31 mouse cellular contexts compared by ENCODE assay signal in the genomic region with DNA sequence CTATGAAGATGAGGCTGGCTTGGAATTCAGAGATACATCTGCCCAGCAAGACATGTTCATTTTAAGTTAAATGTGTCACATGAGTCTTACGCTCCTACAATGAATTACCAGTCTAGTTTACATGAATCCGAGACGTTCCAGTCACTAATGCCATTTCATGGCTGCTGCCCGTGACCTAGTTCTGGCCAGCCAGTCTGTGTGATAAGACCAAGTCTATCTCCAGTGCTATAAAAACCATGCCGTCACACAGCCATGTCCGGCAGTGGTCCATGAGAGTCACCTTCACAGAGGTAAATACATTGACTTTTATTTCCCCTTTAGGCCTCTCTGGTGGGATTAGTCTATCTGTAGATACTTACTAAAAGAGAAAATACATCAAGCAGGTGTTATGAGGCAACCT. TPM values are rescaled to one million over a fixed set of nuclear protein-coding genes. Genes with fewer than 3 reads are reported as not detected.
A peak's percentile ranks its signal among the peaks of the same experiment; 100 is the strongest.
DNase-seq lines count a peak whose midpoint lies in the region; ATAC-seq lines count a peak whose summit lies in the region.
"Had no signal": no experiment of that assay in that cellular context is flagged by ENCODE, and none has a peak within 500 bp of the region (broad histone marks: within the 10 kb centered on the region; RNA-seq: fewer than 3 reads in every experiment).

No protein-coding gene starts in this region.

- intact Hi-C loops in heart, postnatal 25 days (cut with DNase I) = no loop called here
- intact Hi-C loops in heart, postnatal 36 days (cut with DNase I) = loop anchor here (2.0 kb wide), 1 partner anchor 17 kb away; no protein-coding TSS in a partner anchor

- DNase-seq in heart, adult 11 months = peak; percentile 95
- DNase-seq in heart, postnatal 25 days (ENCODE audit: low spot score) = no peak
- no peak for DNase-seq in heart, postnatal 36 days
- DNase-seq in heart, postnatal 4 days = peak; percentile 50
- DNase-seq in right cerebral cortex, postnatal 4 days = no peak
- DNase-seq: adrenal gland, postnatal 25 days; cerebellum, adult 11-12 months; cerebellum, postnatal 14 days; gastrocnemius, postnatal 14 days; kidney, adult 11 months; layer of hippocampus, postnatal 36 days; liver, embryonic 13.5 days; lung, adult 18-20 months; lung, postnatal 4 days; right cerebral cortex, adult 18-20 months; thymus, adult 2 months; thymus, postnatal 36 days had no signal

- H3K27ac ChIP-seq in heart, embryonic 14.5 days (replicated peaks in 1 of 2; ENCODE audit: control insufficient read depth in 1 of 2, insufficient read depth in 1 of 2, low read depth in 2 of 2, low read length in 2 of 2) = peak overlapping the region; percentile 4 to 39; a peak in 3 of 4 replicates
- peak overlapping the region; percentile 39; the same call in 1 of the 2 replicates for H3K27ac ChIP-seq in heart, embryonic 15.5 days
- H3K27ac ChIP-seq: embryonic facial prominence, embryonic 10.5 days; embryonic facial prominence, embryonic 15.5 days; forebrain, embryonic 13.5 days; hindbrain, embryonic 13.5 days; kidney, embryonic 15.5 days; limb, embryonic 10.5 days; limb, embryonic 15.5 days; liver, embryonic 13.5 days; midbrain, embryonic 12.5 days; neural tube, embryonic 12.5 days had no signal

- no peaks in the 10 kb centered on the region for H3K27me3 ChIP-seq in heart, embryonic 14.5 days (ENCODE audit: control insufficient read depth, insufficient read depth, low read length)
- no peaks in the 10 kb centered on the region for H3K27me3 ChIP-seq in heart, embryonic 15.5 days
- H3K27me3 ChIP-seq: embryonic facial prominence, embryonic 15.5 days; forebrain, embryonic 13.5 days; hindbrain, embryonic 13.5 days; kidney, embryonic 15.5 days; limb, embryonic 15.5 days; liver, embryonic 13.5 days; megakaryocyte, embryonic 14.5 days; midbrain, embryonic 12.5 days; neural tube, embryonic 12.5 days had no signal

- ATAC-seq in heart, embryonic 14.5 days (ENCODE audit: insufficient number of reproducible peaks, insufficient read depth, low FRiP score, low read depth) = no peak
- ATAC-seq in heart, embryonic 15.5 days (replicated peaks; ENCODE audit: insufficient number of reproducible peaks, insufficient read depth, low FRiP score, low read depth) = no peak
- ATAC-seq: forebrain, embryonic 13.5 days; lung, postnatal 0 days had no signal

- H3K4me2 ChIP-seq in heart, embryonic 14.5 days (ENCODE audit: low read length) = no peak overlapping the region
- no peak overlapping the region for H3K4me2 ChIP-seq in heart, embryonic 15.5 days
- H3K4me2 ChIP-seq: embryonic facial prominence, embryonic 15.5 days; forebrain, embryonic 13.5 days; hindbrain, embryonic 13.5 days; kidney, embryonic 15.5 days; limb, embryonic 15.5 days; liver, embryonic 13.5 days; midbrain, embryonic 12.5 days; neural tube, embryonic 12.5 days had no signal

- peaks cover 15 to 22% of the 10 kb centered on the region in 2 experiments for H3K4me1 ChIP-seq in heart, embryonic 14.5 days (ENCODE audit: control insufficient read depth in 2 of 2, insufficient read depth in 2 of 2, low read length in 2 of 2)
- H3K4me1 ChIP-seq in heart, embryonic 15.5 days (replicated peaks) = peaks cover 28% of the 10 kb centered on the region

- H3K4me3 ChIP-seq in heart, embryonic 14.5 days (ENCODE audit: control insufficient read depth in 1 of 2, insufficient read depth in 1 of 2, low read depth in 1 of 2, low read length in 2 of 2) = no peak overlapping the region
- no peak overlapping the region for H3K4me3 ChIP-seq in heart, embryonic 15.5 days
- H3K4me3 ChIP-seq: embryonic facial prominence, embryonic 10.5 days; embryonic facial prominence, embryonic 15.5 days; forebrain, embryonic 13.5 days; hindbrain, embryonic 13.5 days; kidney, embryonic 15.5 days; limb, embryonic 10.5 days; limb, embryonic 15.5 days; liver, embryonic 13.5 days; megakaryocyte, embryonic 14.5 days; midbrain, embryonic 12.5 days; myocyte; neural tube, embryonic 12.5 days had no signal

- 56% methylated on average over 6 of the region's 6 CpGs for WGBS in heart, embryonic 14.5 days
- 55% methylated on average over 6 of the region's 6 CpGs for WGBS in heart, embryonic 15.5 days

- peaks cover 38% of the 10 kb centered on the region for H3K36me3 ChIP-seq in heart, embryonic 14.5 days (ENCODE audit: control insufficient read depth, insufficient read depth, low read length)
- peaks cover 15% of the 10 kb centered on the region for H3K36me3 ChIP-seq in heart, embryonic 15.5 days

- no peak overlapping the region for H3K9ac ChIP-seq in heart, embryonic 14.5 days (ENCODE audit: low read length)
- no peak overlapping the region for H3K9ac ChIP-seq in heart, embryonic 15.5 days
- H3K9ac ChIP-seq: embryonic facial prominence, embryonic 15.5 days; forebrain, embryonic 13.5 days; hindbrain, embryonic 13.5 days; kidney, embryonic 15.5 days; limb, embryonic 15.5 days; liver, embryonic 13.5 days; midbrain, embryonic 12.5 days; neural tube, embryonic 12.5 days had no signal

- H3K9me3 ChIP-seq in heart, embryonic 14.5 days (ENCODE audit: control insufficient read depth, low read length) = no peaks in the 10 kb centered on the region
- H3K9me3 ChIP-seq in heart, embryonic 15.5 days (replicated peaks) = no peaks in the 10 kb centered on the region
- H3K9me3 ChIP-seq: embryonic facial prominence, embryonic 10.5 days; embryonic facial prominence, embryonic 15.5 days; forebrain, embryonic 13.5 days; hindbrain, embryonic 13.5 days; kidney, embryonic 15.5 days; limb, embryonic 10.5 days; limb, embryonic 15.5 days; liver, embryonic 13.5 days; megakaryocyte, embryonic 14.5 days; midbrain, embryonic 12.5 days; neural tube, embryonic 12.5 days had no signal

RNA-seq across cellular contexts. Expression of gene Ascc1, which starts 6.7 kb away (rescaled TPM):
- 10 to 100 TPM; 20.5 to 23.1 TPM for total RNA-seq in heart, postnatal 25 days (2021)
- 42.7 and 43.3 TPM in 2 replicates for polyA plus RNA-seq in heart, embryonic 14.5 days (2014; fragmentation: Nextera tagmentation; extraction: Ambion mirVana)
- total RNA-seq in heart, postnatal 36 days (2021) = 10 to 100 TPM; 23.0 to 24.0 TPM
- polyA plus RNA-seq in heart, embryonic 15.5 days (2015; fragmentation: Nextera tagmentation; extraction: Ambion mirVana) = 36.1 and 40.6 TPM in 2 replicates
- total RNA-seq in heart, postnatal 4 days (2021) = 10 to 100 TPM; 20.2 to 22.0 TPM

RNA-seq across cellular contexts. Expression of gene Anapc16, which starts 7.0 kb away (rescaled TPM):
- total RNA-seq in heart, postnatal 25 days (2021) = 10 to 100 TPM; 62.1 to 67.4 TPM
- polyA plus RNA-seq in heart, embryonic 14.5 days (2014; fragmentation: Nextera tagmentation; extraction: Ambion mirVana) = 99.7 and 103 TPM in 2 replicates
- 10 to 100 TPM; 68.1 to 73.7 TPM for total RNA-seq in heart, postnatal 36 days (2021)
- 85.4 and 92.2 TPM in 2 replicates for polyA plus RNA-seq in heart, embryonic 15.5 days (2015; fragmentation: Nextera tagmentation; extraction: Ambion mirVana)
- total RNA-seq in heart, postnatal 4 days (2021) = 10 to 100 TPM; 70.5 to 73.5 TPM

RNA-seq across cellular contexts. Expression of gene Ddit4, which starts 44.3 kb away (rescaled TPM):
- total RNA-seq in heart, postnatal 25 days (2021) = 10 to 100 TPM; 41.8 to 77.1 TPM
- 0.70 and 2.4 TPM in 2 replicates for polyA plus RNA-seq in heart, embryonic 14.5 days (2014; fragmentation: Nextera tagmentation; extraction: Ambion mirVana)
- total RNA-seq in heart, postnatal 36 days (2021) = 10 to 100 TPM; 37.1 to 64.2 TPM
- polyA plus RNA-seq in heart, embryonic 15.5 days (2015; fragmentation: Nextera tagmentation; extraction: Ambion mirVana) = 22.7 and 33.4 TPM in 2 replicates
- 10 to 100 TPM; 31.4 to 36.9 TPM for total RNA-seq in heart, postnatal 4 days (2021)

Comparison
In these comparisons a context has a peak if more than half of its experiments do, and no peak if none do; other contexts are left out.
1. DNase-seq: peak in heart, adult 11 months (single experiment) and heart, postnatal 4 days (single experiment); none in heart, postnatal 25 days (single experiment), heart, postnatal 36 days (0 of 2) and right cerebral cortex, postnatal 4 days (single experiment).